Mouse (Mus musculus) kidney, postnatal 0 days (tissue): ENCODE measurements around the gene Nol11. TPM values are rescaled to one million over a fixed set of nuclear protein-coding genes. Genes with fewer than 3 reads are reported as not detected.

Experiments used
- ATAC-seq: fragments of 200-750 bp; cut with Nextera tagmentation; replicated peaks from 2 replicates; pipeline ENCODE4 v1.8.0; 2017; ENCODE audit warnings: low read depth, moderate number of reproducible peaks, moderate TSS enrichment, moderate library complexity; ENCODE audit not compliant: low FRiP score
- DNase-seq: peaks from one replicate; pipeline ENCODE4 v3.0.0-alpha.2; 2016; ENCODE audit warnings: low spot score
- H3K27ac ChIP-seq: fragments of 300-500 bp; sonication (generic); 2 replicates; pipeline ENCODE4 v1.5.1; 2014; ENCODE audit warnings: mild to moderate bottlenecking
- H3K27me3 ChIP-seq: fragments of 300-500 bp; sonication (generic); 2 replicates; pipeline ENCODE4 v1.6.1; 2014; ENCODE audit warnings: low read length, mixed read lengths; ENCODE audit not compliant: insufficient read depth
- H3K36me3 ChIP-seq: fragments of 300-500 bp; sonication (generic); 2 replicates; pipeline ENCODE4 v1.6.1; 2014; ENCODE audit warnings: low read length, mixed read lengths; ENCODE audit not compliant: insufficient read depth
- H3K4me1 ChIP-seq: fragments of 300-500 bp; sonication (generic); replicated peaks from 2 replicates; pipeline ENCODE4 v1.6.1; 2014; ENCODE audit warnings: antibody characterized with exemption, low read length, mixed read lengths; ENCODE audit not compliant: insufficient read depth
- H3K4me2 ChIP-seq: fragments of 300-500 bp; sonication (generic); 2 replicates; pipeline ENCODE4 v1.6.1; 2014; ENCODE audit warnings: mild to moderate bottlenecking, low read length, moderate library complexity, mixed read lengths
- H3K4me3 ChIP-seq: fragments of 300-500 bp; sonication (generic); replicated peaks from 2 replicates; pipeline ENCODE4 v1.5.1; 2014; ENCODE audit warnings: low read depth, low read length
- H3K9ac ChIP-seq: fragments of 300-500 bp; sonication (generic); 2 replicates; pipeline ENCODE4 v1.6.1; 2014; ENCODE audit warnings: low read depth, low read length
- H3K9me3 ChIP-seq: fragments of 300-500 bp; sonication (generic); replicated peaks from 2 replicates; pipeline ENCODE4 v1.6.1; 2016; ENCODE audit warnings: low read length, inconsistent platforms, mixed read lengths
- CTCF ChIP-seq: IDR thresholded peaks from 2 replicates; pipeline ENCODE4 v1.5.1; 2016; ENCODE audit warnings: antibody characterized with exemption, low read depth, mild to moderate bottlenecking, moderate library complexity
- WGBS: fragments of 180-500 bp; shearing (Covaris S2); extraction: QIAGEN DNeasy Blood & Tissue Kit; methylation state at CpG from one replicate; pipeline ENCODE4 v1.1.7; 2014; 5-methylcytosine and 5-hydroxymethylcytosine counted together
- polyA plus RNA-seq: library from polyadenylated mRNA; unstranded; fragments of >200 nt; fragmentation: Nextera tagmentation; extraction: Ambion mirVana; gene quantifications from 2 replicates; pipeline ENCODE4 v1.2.1, GENCODE M21; 2015

The Nol11 gene
- polyA plus RNA-seq, 1 experiment from 2014 or later, result 31.5 TPM

GRCm38 (mm10) chr11:107213745-107214144 is 24.6 kb upstream of the Nol11 start:
- WGBS, result 74% methylated on average over 5 of the region's 5 CpGs
- H3K9ac ChIP-seq, result no peak overlapping the region
- H3K4me1 ChIP-seq, result no peaks in the 10 kb centered on the region
- no peak overlapping the region for H3K4me2 ChIP-seq
- TF ChIP-seq CTCF, result peak; percentile 73
- H3K27ac ChIP-seq, result no peak overlapping the region
- no peaks in the 10 kb centered on the region for H3K27me3 ChIP-seq
- no peak overlapping the region for H3K4me3 ChIP-seq
- DNase-seq (peak; percentile 69), ATAC-seq (no peak)
- no peaks in the 10 kb centered on the region for H3K9me3 ChIP-seq
- H3K36me3 ChIP-seq, result peaks cover 11% of the 10 kb centered on the region; the same call in 1 of the 2 replicates

- no peak overlapping the region for H3K9ac ChIP-seq
- no peak overlapping the region for H3K4me3 ChIP-seq
- ATAC-seq (no peak), DNase-seq (no peak)
- WGBS, result 85% methylated on average over 13 of the region's 13 CpGs
- no peaks in the 10 kb centered on the region for H3K9me3 ChIP-seq
- peaks cover 3% of the 10 kb centered on the region; the same call in 1 of the 2 replicates for H3K36me3 ChIP-seq
- no peak overlapping the region for H3K27ac ChIP-seq
- no peak overlapping the region for H3K4me2 ChIP-seq
- H3K4me1 ChIP-seq, result no peaks in the 10 kb centered on the region
- no peak for TF ChIP-seq CTCF
- H3K27me3 ChIP-seq, result no peaks in the 10 kb centered on the region
These were observed 20.6 kb upstream of the Nol11 start for GRCm38 (mm10) chr11:107209818-107210217.

- Histone ChIP-seq H3K36me3 (no peaks in the 10 kb centered on the region), H3K4me2 (no peak overlapping the region), H3K4me3 (no peak overlapping the region), H3K9me3 (no peaks in the 10 kb centered on the region), H3K4me1 (no peaks in the 10 kb centered on the region), H3K9ac (no peak overlapping the region), H3K27me3 (no peaks in the 10 kb centered on the region), H3K27ac (no peak overlapping the region)
- DNase-seq (no peak), ATAC-seq (no peak)
- TF ChIP-seq CTCF, result no peak
- WGBS, result 82% methylated on average over 11 of the region's 11 CpGs
These were observed 12.6 kb upstream of the Nol11 start for GRCm38 (mm10) chr11:107201773-107202172.

- 82% methylated on average over 5 of the region's 5 CpGs for WGBS
- no peaks in the 10 kb centered on the region for H3K9me3 ChIP-seq
- H3K9ac ChIP-seq, result no peak overlapping the region
- H3K4me3 ChIP-seq, result no peak overlapping the region
- no peaks in the 10 kb centered on the region for H3K36me3 ChIP-seq
- no peak for TF ChIP-seq CTCF
- no peaks in the 10 kb centered on the region for H3K27me3 ChIP-seq
- H3K4me2 ChIP-seq, result no peak overlapping the region
- H3K27ac ChIP-seq, result no peak overlapping the region
- no peaks in the 10 kb centered on the region for H3K4me1 ChIP-seq
- DNase-seq, result no peak
- ATAC-seq, result no peak
These were observed 10.1 kb upstream of the Nol11 start for GRCm38 (mm10) chr11:107199281-107199680.

- ATAC-seq (no peak), DNase-seq (no peak)
- H3K9ac ChIP-seq, result no peak overlapping the region
- H3K27ac ChIP-seq, result no peak overlapping the region
- H3K4me2 ChIP-seq, result no peak overlapping the region
- no peaks in the 10 kb centered on the region for H3K4me1 ChIP-seq
- H3K4me3 ChIP-seq, result no peak overlapping the region
- no peaks in the 10 kb centered on the region for H3K9me3 ChIP-seq
- 40% methylated on average over 2 of the region's 2 CpGs for WGBS
- no peak for TF ChIP-seq CTCF
- H3K27me3 ChIP-seq, result no peaks in the 10 kb centered on the region
- no peaks in the 10 kb centered on the region for H3K36me3 ChIP-seq
These were observed 6.2 kb upstream of the Nol11 start for GRCm38 (mm10) chr11:107195334-107195733.

GRCm38 (mm10) chr11:107190376-107190775 is 1.2 kb upstream of the Nol11 start:
- no peak overlapping the region for H3K9ac ChIP-seq
- no peaks in the 10 kb centered on the region for H3K27me3 ChIP-seq
- no peak for ATAC-seq
- no peak for TF ChIP-seq CTCF
- WGBS, result 77% methylated on average over 2 of the region's 2 CpGs
- peaks cover 3% of the 10 kb centered on the region; the same call in 1 of the 2 replicates for H3K36me3 ChIP-seq
- no peak overlapping the region for H3K4me3 ChIP-seq
- H3K4me2 ChIP-seq, result no peak overlapping the region
- 0 out of 2 replicates have a peak, but pooled peaks cover 2% of the 10 kb centered on the region for H3K4me1 ChIP-seq
- no peak overlapping the region for H3K27ac ChIP-seq
- H3K9me3 ChIP-seq, result no peaks in the 10 kb centered on the region
- DNase-seq, result no peak

GRCm38 (mm10) chr11:107183777-107184176 is 5.4 kb downstream of the Nol11 start:
- WGBS, result 94% methylated on average over 8 of the region's 8 CpGs
- no peaks in the 10 kb centered on the region for H3K27me3 ChIP-seq
- no peak for TF ChIP-seq CTCF
- H3K27ac ChIP-seq, result no peak overlapping the region
- ATAC-seq (no peak), DNase-seq (no peak)
- no peak overlapping the region for H3K9ac ChIP-seq
- 0 out of 2 replicates have a peak, but pooled peaks cover 2% of the 10 kb centered on the region for H3K4me1 ChIP-seq
- no peak overlapping the region for H3K4me2 ChIP-seq
- no peaks in the 10 kb centered on the region for H3K9me3 ChIP-seq
- no peak overlapping the region for H3K4me3 ChIP-seq
- H3K36me3 ChIP-seq, result peaks cover 39% of the 10 kb centered on the region; the same call in 1 of the 2 replicates
